Mouse (Mus musculus) heart, postnatal 0 days (tissue): ENCODE measurements around the gene Cmtm8.

Experiments
- CTCF ChIP-seq: IDR thresholded peaks from 2 replicates; pipeline ENCODE4 v1.5.1; 2016; ENCODE audit warnings: antibody characterized with exemption, control low read depth, low read depth
- EP300 ChIP-seq: IDR thresholded peaks from 2 replicates; pipeline ENCODE4 v1.6.1; 2016; ENCODE audit warnings: antibody characterized with exemption, low read depth

- TF ChIP-seq CTCF (no peak), EP300 (no peak)
These were observed 10.7 kb upstream of the Cmtm8 start for GRCm38 (mm10) chr9:114854686-114855085.
